Mouse (Mus musculus) ES-CJ7 (cell line): ENCODE data around the gene Sema3b.

Experiments
- DNase-seq: peaks from one replicate; pipeline ENCODE4 v3.0.0; 2011; ENCODE audit warnings: low read depth, low spot score

Gene Sema3b

DNA sequence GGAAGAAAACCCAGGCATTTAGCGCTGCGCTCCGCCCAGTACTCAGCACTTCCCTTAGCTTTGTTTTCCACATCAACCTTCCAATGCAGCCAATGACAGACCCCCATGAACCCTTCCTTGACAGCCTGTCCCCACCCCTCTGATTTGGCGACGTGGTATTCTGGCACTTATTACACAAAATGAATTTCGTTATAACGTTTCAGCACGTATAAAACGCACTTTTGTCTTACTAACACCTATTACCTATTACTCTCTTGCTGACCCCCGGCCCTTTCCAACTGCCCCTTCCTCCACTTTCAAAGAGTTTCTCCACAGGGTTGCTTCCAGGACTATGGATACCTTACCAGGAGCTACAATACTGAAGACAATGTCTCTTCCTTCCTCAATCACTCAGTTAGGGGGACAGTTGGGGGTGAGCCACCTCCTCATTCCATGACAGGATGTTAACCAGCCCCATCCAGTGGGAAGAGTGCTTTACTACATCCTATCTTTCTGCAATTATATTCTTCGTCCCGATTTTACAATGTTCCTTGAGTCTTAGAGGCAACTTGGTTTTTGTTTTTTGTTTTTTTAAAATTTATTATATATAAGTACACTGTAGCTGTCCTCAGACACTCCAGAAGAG, 4.0 kb upstream of the Sema3b start:
- no peak for DNase-seq

DNA sequence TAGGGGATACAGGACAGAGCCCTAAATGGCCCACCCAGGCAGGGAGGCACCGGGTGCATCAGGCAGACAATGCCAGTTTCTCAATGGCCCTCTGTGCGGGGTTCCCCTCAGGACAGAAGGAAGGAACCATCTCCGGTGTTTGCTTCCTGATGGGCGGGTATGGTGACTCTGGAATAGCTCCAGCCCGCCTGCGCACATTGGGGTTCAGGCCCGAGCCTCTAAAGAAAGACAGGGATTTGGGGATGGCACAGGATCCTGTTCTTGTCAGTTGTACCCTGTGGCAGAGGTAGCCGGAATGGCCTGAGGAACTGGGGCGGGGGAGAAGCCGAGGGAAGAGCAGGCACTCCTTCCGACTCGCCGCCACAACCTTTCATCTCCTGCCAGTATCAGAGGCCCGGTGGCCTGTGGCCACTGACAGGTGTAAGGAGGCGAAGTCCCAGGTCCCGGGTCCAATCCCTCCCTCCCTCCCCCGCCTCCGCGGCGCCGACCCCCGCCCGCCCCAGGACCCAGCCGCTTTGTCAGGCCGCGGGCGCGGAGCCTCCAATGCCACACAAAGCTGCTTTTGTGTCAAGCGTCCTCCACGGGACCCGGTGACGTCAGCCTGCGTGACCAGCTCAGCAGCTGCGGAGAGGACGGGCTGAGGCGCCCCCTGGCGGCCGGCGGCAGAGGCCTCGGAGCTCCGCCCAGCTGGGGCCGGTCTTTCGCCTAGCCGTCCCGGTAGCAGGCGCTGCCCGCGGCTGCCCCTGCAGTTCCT, 3.3 kb upstream of the Sema3b start:
- peak; percentile 92 for DNase-seq

- DNase-seq = no peak
Observed at GRCm38 (mm10) chr9:107611456-107612190, 2.6 kb upstream of the Sema3b start.

- DNase-seq = no peak
Observed at GRCm38 (mm10) chr9:107609433-107609830, 403 bp upstream of the Sema3b start.

DNA sequence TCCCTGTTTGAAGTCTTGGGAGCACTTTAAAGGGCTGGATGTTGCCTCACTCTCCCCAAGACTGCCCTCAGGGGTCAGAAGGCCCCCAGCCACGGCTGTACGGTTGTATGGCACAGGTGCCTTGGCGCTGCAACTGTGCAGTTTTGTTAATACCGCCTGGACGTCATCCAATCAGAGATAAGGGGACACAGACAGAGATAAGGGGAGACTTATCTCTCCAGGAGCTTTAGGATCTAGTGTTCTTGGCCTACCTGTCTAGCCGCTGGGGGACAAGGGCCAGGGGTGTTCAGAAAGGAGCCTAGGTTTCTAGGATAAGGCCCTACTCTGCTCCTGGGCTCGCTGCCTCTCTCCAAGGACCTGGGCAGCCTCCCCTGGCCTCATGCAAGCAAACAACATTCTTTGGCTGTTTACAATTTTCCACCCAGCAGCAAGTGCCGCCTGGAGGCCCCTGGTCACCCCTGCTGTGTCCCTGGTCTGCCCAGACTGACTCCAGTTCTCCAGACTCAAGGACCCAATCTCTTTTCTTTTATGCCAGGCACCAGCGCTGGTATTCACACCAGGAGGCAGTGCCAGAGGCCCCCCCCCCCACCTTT, 1.3 kb downstream of the Sema3b start:
- DNase-seq = no peak

DNA sequence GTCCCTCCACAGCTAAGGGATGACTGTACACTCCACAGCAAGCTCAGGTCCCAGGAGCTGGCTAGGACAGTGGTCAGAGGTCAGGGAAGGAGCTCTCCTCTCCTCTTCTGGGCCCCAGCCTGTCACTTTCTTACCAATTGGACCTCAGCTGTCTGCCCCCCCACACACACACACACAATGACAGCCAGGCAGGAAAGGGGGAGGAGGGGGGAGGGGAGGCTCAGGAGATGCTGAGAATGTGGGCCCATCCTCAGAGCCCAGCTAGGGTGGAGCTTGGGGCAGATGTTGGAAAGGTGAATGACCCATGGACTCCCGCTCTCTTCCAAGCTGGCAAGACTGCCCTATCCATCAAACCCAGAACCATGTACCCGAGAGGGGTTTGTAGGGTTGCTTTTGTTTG, 2.0 kb downstream of the Sema3b start:
- DNase-seq = no peak

- no peak for DNase-seq
Observed at GRCm38 (mm10) chr9:107606591-107606990, 2.4 kb downstream of the Sema3b start.

DNA sequence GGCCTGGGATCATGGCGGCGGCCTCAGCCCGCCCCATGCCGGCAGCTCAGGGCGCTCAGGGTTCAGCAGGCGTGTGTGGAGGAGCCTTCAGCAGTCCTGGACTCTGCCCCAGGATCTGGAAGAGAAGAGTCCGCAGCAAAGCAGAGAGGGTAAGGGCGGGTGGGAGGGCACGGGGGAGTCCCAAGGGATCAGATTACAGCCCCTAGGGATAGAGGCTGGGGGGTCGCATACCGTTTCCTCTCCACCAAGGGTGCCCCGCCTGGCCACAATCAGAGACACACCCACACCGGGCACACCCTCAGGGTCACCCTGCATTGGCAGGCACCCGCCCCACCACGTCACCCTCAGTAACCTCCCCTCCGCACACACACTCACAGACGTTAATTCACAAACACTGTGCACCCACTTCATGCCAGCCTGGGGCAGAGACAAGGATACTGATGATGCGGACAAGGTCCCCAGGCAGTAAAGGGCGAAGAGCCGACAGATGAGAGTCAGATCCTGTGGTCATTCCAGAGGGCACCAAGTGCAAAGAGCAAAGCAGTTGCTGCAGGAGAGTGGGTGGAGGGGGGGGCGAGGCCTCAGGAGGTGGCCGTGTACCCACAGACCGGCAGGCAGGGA, 3.9 kb downstream of the Sema3b start:
- DNase-seq = no peak

DNA sequence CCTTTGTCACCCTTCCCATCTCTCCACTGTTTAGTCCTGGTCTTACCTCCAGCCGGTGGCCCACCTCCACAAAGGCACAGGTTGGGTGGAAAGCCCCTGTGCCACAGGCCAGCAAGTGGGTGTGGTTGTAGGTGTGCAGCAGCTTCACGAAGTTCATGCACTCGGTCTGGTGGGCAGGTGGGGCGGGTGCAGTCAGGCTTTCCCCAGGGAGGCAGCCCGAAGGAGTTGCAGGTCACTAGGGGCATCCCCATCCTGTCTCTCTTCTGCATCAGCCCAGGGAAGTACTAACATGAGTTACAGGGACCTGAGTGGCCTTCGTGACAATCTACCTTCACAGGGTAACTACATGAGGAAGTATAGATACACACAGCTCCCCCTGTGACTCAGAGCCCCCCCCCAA, 5.8 kb downstream of the Sema3b start:
- no peak for DNase-seq

- peak; percentile 87 for DNase-seq
Observed at GRCm38 (mm10) chr9:107602068-107602648, 6.9 kb downstream of the Sema3b start.

DNA sequence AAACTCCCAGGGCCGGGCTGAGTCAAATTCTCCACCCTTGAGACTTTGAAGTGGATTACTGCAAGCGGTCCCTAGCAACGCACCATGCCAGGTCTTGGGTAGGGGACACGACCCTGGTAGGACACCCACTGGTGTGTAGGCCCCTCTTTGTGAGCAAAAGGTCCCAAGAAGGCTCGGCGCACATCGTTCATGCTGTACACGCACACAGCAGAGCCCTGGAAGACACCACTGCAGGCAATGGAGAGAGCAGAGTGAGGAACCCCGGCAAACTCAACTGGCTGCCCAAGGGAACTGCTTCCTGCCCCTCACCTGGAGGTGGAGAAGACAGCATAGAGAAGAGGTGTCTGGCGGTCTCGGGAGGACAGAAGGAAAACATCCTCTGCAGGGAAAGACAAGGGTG, 7.8 kb downstream of the Sema3b start:
- no peak for DNase-seq

DNA sequence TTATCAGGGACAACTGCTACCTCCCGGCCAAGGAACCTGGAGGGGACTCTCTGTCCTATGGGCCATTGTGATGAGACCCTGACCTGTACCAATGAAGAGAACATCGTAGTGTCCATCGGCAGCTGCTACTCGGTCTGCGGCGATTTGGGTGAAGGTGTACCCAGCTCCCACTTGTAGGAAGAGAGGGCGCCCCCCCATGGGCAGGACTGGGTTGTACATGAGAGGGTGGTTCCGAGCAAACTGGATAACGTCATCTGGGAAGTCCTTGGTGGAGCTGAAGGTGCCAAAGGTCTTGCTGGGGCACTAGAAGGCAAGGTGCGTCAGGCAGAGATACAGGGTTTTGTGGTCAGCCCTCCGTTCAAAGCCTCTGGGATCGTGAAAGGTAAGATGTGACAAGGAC, 8.3 kb downstream of the Sema3b start:
- DNase-seq = peak; percentile 66

GRCm38 (mm10) chr9:107599842-107600241, 9.2 kb downstream of the Sema3b start:
- DNase-seq = peak; percentile 88

- DNase-seq = peak; percentile 51
Observed at GRCm38 (mm10) chr9:107599433-107599832, 9.6 kb downstream of the Sema3b start.

- DNase-seq = no peak
Observed at GRCm38 (mm10) chr9:107598385-107598784, 10.6 kb downstream of the Sema3b start.

- no peak for DNase-seq
Observed at GRCm38 (mm10) chr9:107596619-107597569, 12.1 kb downstream of the Sema3b start.

- peak; percentile 90 for DNase-seq
Observed at GRCm38 (mm10) chr9:107594281-107595062, 14.6 kb downstream of the Sema3b start.

- no peak for DNase-seq
Observed at GRCm38 (mm10) chr9:107593101-107593976, 15.7 kb downstream of the Sema3b start.

DNA sequence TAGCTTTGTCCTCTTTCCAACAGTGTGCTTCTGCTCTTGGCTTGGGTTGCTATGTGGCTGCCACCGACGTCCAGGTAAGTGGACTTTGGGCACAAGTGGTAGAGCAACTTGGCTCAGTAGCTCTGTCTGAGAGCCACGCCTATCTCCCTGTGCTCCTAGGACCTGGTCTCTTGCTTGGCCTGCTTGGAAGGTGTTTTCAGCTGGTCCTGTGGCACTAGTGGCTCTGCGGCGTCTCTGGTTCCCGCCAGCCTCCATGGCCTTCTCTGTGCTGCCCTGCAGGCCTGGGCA, 18.3 kb downstream of the Sema3b start:
- DNase-seq = no peak
